Mouse (Mus musculus) ES-E14 (cell line): ENCODE measurements around the gene Dnaic2. TPM values are rescaled to one million over a fixed set of nuclear protein-coding genes. Genes with fewer than 3 reads are reported as not detected.

ENCODE experiments used
- DNase-seq: peaks from one replicate; pipeline ENCODE4 v3.0.0-alpha.2; 2013; ENCODE audit warnings: low read depth, low spot score
- H3K27ac ChIP-seq: 2 replicates; pipeline ENCODE4 v1.5.1; 2012; ENCODE audit warnings: low read depth, mild to moderate bottlenecking, low read length, moderate library complexity, mixed read lengths; ENCODE audit not compliant: poor library complexity, insufficient read depth, severe bottlenecking
- H3K36me3 ChIP-seq: 2 replicates; pipeline ENCODE4 v1.6.1; 2012; ENCODE audit warnings: mild to moderate bottlenecking, low read length, moderate library complexity, mixed read lengths; ENCODE audit not compliant: control insufficient read depth, poor library complexity, insufficient read depth, severe bottlenecking
- H3K4me1 ChIP-seq, 2 experiments: fragments of 150-350 bp in 1 of 2; sonication (generic) in 1 of 2; 2 replicates each; pipeline ENCODE4 v1.6.1; 2012; ENCODE audit warnings: low read length in 2 of 2, mild to moderate bottlenecking in 1 of 2, mixed read lengths in 1 of 2; ENCODE audit not compliant: control insufficient read depth in 2 of 2, insufficient read depth in 2 of 2, poor library complexity in 1 of 2
- H3K4me3 ChIP-seq, 2 experiments: fragments of 150-350 bp in 1 of 2; sonication (generic) in 1 of 2; 2 replicates each; pipeline ENCODE4 v1.5.1; 2012; ENCODE audit warnings: low read length in 2 of 2, low read depth in 1 of 2, mild to moderate bottlenecking in 1 of 2, mixed read lengths in 1 of 2; ENCODE audit not compliant: insufficient read depth in 1 of 2, poor library complexity in 1 of 2, severe bottlenecking in 1 of 2
- H3K9ac ChIP-seq: 2 replicates; pipeline ENCODE4 v1.6.1; 2012; ENCODE audit warnings: low read depth, mild to moderate bottlenecking, low read length, mixed read lengths; ENCODE audit not compliant: poor library complexity, insufficient read depth, severe bottlenecking
- H3K9me3 ChIP-seq: fragments of 150-350 bp; sonication (generic); 2 replicates; pipeline ENCODE4 v1.6.1; 2012; ENCODE audit warnings: low read depth, mild to moderate bottlenecking, low read length; ENCODE audit not compliant: control insufficient read depth, insufficient read depth
- CHD2 ChIP-seq: IDR thresholded peaks from 2 replicates; pipeline ENCODE4 v1.6.1; 2014; ENCODE audit warnings: mild to moderate bottlenecking, low read depth, low read length, inconsistent platforms
- HCFC1 ChIP-seq: IDR thresholded peaks from 2 replicates; pipeline ENCODE4 v1.6.1; 2012; ENCODE audit warnings: low read length, inconsistent platforms, borderline replicate concordance; ENCODE audit not compliant: insufficient read depth
- MAFK ChIP-seq: IDR thresholded peaks from 2 replicates; pipeline ENCODE4 v1.6.1; 2014; ENCODE audit warnings: mild to moderate bottlenecking, low read depth, low read length, inconsistent platforms; ENCODE audit not compliant: insufficient read depth
- ZC3H11A ChIP-seq: IDR thresholded peaks from 2 replicates; pipeline ENCODE4 v1.6.1; 2012; ENCODE audit warnings: low read depth, mild to moderate bottlenecking, inconsistent platforms, low read length, borderline replicate concordance
- ZNF384 ChIP-seq: IDR thresholded peaks from 2 replicates; pipeline ENCODE4 v1.6.1; 2012; ENCODE audit warnings: low read depth, low read length, inconsistent platforms
- in situ Hi-C, 2 experiments: fragments of 600-800 bp; cut with MboI; formaldehyde crosslinking; loops; one replicate each; pipeline ENCODE4 v1.15.1; 2025; ENCODE audit warnings: low sequenced_read_pairs in 2 of 2, inconsistent platforms in 1 of 2; ENCODE audit not compliant: unreplicated experiment in 2 of 2
- total RNA-seq: library from RNA; depleted of rRNA; stranded (reverse); fragments of 300-350 nt; gene quantifications from 2 replicates; pipeline ENCODE4 v1.2.3, GENCODE M21; 2012

The Dnaic2 gene
- total RNA-seq, 1 experiment, result 0.71 TPM

- no peak for DNase-seq
- Histone ChIP-seq H3K36me3 (peaks cover 3% of the 10 kb centered on the region; the same call in 1 of the 2 replicates), H3K9me3 (no peaks in the 10 kb centered on the region), H3K9ac (no peak overlapping the region), H3K4me1 (peaks cover 0 to 41% of the 10 kb centered on the region in 2 experiments; a peak in 3 of 4 replicates), H3K4me3 (no peak overlapping the region), H3K27ac (no peak overlapping the region)
- TF ChIP-seq ZNF384, result no peak
- in situ Hi-C loops, result no loop called here
These were observed 41.6 kb upstream of the Dnaic2 start for GRCm38 (mm10) chr11:114685526-114686040.

GRCm38 (mm10) chr11:114686221-114686959 lies 40.8 kb upstream of the Dnaic2 start:
- Histone ChIP-seq H3K27ac (no peak overlapping the region), H3K4me3 (no peak overlapping the region), H3K36me3 (peaks cover 3% of the 10 kb centered on the region; the same call in 1 of the 2 replicates), H3K9me3 (no peaks in the 10 kb centered on the region), H3K9ac (no peak overlapping the region), H3K4me1 (peaks cover 0 to 42% of the 10 kb centered on the region in 2 experiments; a peak in 3 of 4 replicates)
- in situ Hi-C loops, result no loop called here
- DNase-seq, result no peak
- no peak for TF ChIP-seq ZNF384

GRCm38 (mm10) chr11:114687574-114688188 lies 39.5 kb upstream of the Dnaic2 start:
- H3K4me3 ChIP-seq, result no peak overlapping the region
- in situ Hi-C loops, result no loop called here
- H3K36me3 ChIP-seq, result peaks cover 3% of the 10 kb centered on the region; the same call in 1 of the 2 replicates
- peaks cover 0 to 50% of the 10 kb centered on the region in 2 experiments; a peak in 3 of 4 replicates for H3K4me1 ChIP-seq
- no peak overlapping the region for H3K9ac ChIP-seq
- no peaks in the 10 kb centered on the region for H3K9me3 ChIP-seq
- no peak overlapping the region for H3K27ac ChIP-seq
- DNase-seq, result no peak
- no peak for TF ChIP-seq ZNF384
- no peak for TF ChIP-seq CHD2
- no peak for TF ChIP-seq MAFK
- no peak for TF ChIP-seq HCFC1
- TF ChIP-seq ZC3H11A, result no peak

GRCm38 (mm10) chr11:114688729-114689128 lies 38.5 kb upstream of the Dnaic2 start:
- no peak overlapping the region for H3K9ac ChIP-seq
- no peak overlapping the region for H3K4me3 ChIP-seq
- peaks cover 3% of the 10 kb centered on the region; the same call in 1 of the 2 replicates for H3K36me3 ChIP-seq
- TF ChIP-seq CHD2 (no peak), ZC3H11A (no peak)
- in situ Hi-C loops, result no loop called here
- H3K4me1 ChIP-seq, result peaks cover 5 to 47% of the 10 kb centered on the region in 2 experiments
- H3K9me3 ChIP-seq, result no peaks in the 10 kb centered on the region
- DNase-seq, result no peak
- H3K27ac ChIP-seq, result no peak overlapping the region

- no peak for TF ChIP-seq ZNF384
- DNase-seq, result no peak
- Histone ChIP-seq H3K27ac (no peak overlapping the region), H3K4me1 (peaks cover 5 to 45% of the 10 kb centered on the region in 2 experiments), H3K36me3 (peaks cover 4% of the 10 kb centered on the region; the same call in 1 of the 2 replicates), H3K9me3 (no peaks in the 10 kb centered on the region), H3K9ac (no peak overlapping the region), H3K4me3 (no peak overlapping the region)
- in situ Hi-C loops, result no loop called here
These were observed 37.0 kb upstream of the Dnaic2 start for GRCm38 (mm10) chr11:114690192-114690591.
